Mouse (Mus musculus): ENCODE results near the gene A630023A22Rik.

Gene A630023A22Rik

DNA sequence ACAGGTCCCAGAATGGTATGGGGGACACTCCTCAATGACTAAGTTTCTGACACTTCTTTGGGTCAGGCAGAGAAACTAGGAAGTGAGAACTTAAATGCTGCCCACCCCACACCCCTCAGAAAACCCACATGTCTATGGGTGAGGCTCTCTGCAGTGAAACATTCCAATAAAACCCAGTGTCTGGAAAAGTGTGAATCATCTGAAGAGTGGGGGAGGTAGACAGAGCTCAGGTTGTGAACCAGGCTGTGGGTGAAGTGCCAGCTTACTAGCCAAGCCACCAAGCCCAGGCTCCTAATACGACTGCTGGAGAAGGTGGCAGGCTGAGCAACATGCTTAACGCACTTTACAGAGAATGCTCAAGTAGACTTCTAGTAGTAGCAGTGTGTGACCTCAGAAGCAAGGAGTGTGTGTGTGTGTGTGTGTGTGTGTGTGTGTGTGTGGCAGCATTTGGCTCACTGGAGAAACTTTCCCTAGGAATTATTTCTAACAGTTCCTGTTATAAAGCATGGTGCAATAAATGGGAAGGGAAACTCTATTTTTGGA is 14.6 kb downstream of the A630023A22Rik start:
- no peak for DNase-seq (ENCODE audit: extremely low read depth, low read depth, low spot score)

DNA sequence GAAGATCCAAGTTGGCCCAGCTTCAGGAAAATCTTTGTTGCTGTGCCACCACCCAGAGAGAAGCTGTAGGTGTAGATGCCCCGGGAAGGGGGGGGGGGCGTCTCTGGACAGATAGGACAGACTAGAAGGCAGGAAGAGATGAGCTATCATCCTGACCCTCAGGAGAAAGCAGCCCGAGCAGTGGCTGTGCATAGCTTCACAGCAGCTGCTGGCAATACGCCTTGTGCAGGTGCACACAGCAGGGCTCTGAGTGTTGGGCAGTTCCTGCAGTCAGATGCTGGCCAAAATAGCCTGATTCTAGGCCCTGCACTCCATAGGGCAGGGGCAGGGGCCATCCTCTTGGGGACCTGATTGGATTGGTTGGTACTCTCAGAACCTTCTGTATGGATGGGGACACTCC is 15.7 kb downstream of the A630023A22Rik start:
- DNase-seq (ENCODE audit: extremely low read depth, low read depth, low spot score), result no peak

DNA sequence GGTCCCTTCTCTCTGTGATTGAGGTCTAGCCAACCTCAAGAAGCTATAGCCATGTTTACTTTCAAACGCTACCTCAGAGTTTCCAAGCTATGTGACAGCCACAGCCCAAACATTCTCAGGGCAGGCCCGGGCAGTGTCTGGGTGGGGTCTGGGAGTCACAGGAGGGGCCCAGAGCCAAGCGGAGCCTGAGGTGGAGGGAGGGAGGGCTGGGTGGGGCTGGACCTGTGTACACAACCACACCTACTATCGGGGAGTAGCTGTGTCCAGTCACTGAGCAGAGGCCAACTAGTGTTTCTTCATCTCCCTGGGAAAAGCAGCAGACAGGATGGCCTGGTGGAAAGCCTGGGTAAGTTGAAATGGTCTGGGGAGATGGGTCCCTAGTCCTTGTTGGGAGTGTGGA is 16.8 kb downstream of the A630023A22Rik start, which contains the start of gene Anxa8:
Gene Anxa8 (plus strand): TSS at position 251 of the 400 bp plus-strand sequence.
- DNase-seq (ENCODE audit: extremely low read depth, low read depth, low spot score), result no peak

DNA sequence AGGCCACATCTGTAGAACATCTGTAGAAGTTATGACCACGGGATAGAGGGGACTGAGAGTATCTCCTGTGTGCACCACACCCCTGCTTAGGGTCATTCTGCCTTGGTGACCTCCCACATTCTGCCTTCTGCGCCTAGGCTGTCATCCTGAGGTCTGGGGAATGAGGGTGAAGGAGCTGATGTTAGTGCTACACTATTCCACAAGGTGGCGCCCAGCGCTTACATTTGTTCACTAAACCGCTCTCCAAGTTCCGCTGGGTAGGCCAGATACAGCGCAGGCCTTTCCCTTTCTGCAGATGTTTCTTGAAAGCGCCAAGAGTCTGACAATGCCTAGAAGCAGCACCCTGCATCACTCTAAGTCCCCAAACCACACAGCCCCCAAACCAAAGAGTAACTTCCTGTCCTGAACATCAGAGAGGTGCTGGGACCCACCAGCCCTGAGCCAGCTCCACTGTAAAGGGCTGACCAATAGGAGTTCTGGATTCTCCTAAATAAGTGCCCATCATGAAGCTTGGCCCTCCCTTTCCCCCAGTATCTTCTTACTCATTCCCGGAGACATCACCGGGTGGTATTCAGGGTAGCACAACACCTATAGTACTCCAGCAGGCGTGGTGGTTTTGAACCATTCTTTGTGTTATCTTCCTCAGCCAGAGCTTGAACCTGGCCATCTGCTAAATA is 22.1 kb downstream of the A630023A22Rik start:
- DNase-seq (ENCODE audit: extremely low read depth, low read depth, low spot score), result no peak

DNA sequence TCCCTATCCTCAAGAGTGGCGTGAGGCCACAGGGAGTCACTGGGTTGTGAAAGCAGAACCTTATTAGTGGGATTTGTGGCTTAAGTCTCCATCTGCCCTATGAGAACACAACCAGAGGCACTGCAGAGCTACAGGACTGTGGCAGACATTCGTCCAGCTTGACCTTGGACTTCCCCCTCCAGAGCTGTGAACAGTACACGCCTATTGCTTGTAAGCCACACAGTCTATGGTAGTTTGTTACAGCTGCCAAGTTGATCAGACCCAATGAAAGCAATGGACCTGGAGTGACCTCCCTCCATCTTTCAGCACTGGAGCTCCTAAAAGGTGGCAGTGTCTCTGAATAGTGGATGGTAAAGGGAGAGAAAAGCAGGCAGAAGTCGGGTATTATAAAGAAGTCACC is 24.3 kb downstream of the A630023A22Rik start:
- no peak for DNase-seq (ENCODE audit: extremely low read depth, low read depth, low spot score)

DNA sequence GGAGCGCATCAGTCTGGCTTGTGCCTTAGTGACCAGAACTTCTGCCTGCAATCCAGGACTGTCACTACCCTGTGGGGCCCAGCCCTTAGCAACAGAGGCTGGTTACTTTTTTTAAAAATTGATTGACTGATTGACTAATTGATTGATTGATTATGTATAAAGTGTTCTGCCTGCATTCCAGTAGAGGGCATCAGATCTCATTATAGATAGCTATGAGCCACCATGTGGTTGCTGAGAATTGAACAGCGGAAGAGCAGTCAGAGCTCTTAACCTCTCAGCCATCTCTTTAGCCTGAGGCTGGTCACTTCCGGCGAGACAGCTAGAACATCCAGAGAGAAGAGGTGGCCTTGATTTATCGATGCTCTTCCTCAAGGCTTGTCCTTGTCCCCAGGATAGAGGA is 25.3 kb downstream of the A630023A22Rik start:
- no peak for DNase-seq (ENCODE audit: extremely low read depth, low read depth, low spot score)

DNA sequence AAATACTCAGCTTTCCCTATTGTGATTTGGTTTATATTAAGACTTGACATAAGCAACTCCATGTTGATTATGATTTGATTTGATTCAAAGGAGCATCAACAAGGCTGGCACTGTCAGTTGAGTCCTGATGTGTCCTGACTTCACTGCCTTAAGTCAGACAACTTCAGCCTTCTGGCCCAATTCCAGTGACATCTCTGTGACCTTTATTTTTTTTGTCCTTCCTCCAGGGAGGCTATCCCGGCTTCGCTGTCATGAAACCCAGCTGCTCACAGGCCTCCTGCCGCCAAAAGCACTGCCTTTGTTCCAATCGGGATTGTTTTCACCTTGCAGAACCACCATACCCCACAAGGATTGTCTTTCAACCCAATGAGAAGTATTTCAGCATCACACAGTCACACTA is 27.2 kb downstream of the A630023A22Rik start:
- DNase-seq (ENCODE audit: extremely low read depth, low read depth, low spot score), result no peak

DNA sequence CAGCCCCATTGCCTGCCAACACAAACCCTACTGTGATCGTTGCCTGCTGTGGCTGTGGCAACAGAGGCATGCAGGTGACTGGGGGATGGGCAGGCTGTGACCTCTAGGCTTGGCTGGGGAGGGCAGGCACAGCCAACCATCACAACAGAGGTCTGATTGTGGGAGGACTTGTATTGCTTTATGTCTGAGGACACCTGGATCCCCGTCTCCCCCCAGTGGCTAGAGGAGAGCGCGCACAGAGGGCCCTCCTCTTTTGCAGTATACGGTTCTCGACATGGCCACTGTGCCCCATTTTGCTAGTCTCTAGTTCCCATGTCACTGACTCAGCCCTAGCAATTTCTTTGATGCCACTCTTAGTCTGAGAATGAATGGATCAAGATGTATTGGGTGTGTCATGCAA is 30.9 kb downstream of the A630023A22Rik start:
- no peak for DNase-seq (ENCODE audit: extremely low read depth, low read depth, low spot score)

DNA sequence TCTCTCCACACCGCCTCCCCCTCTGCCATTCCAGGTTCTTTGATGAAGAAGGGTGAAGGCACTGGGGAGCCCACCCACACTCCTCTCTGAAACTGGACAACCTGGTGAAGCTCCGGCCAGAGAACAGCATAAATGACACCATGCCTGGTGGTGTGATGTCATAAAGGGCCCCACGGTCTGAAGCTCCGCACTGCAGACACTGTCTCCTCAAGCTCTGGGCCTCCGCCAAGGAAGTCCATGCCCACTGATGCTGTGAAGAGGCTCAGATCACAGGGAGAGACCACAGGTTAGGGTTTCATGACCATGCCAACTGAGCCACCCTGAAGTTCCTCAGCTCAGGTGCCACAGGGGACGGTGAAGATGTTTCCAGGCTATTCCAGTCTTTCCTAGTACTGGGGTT is 50.0 kb downstream of the A630023A22Rik start, which contains the start of gene Antxrl:
Gene Antxrl (plus strand): TSS at position 192 of the 400 bp plus-strand sequence.
- DNase-seq (ENCODE audit: extremely low read depth, low read depth, low spot score), result no peak

DNA sequence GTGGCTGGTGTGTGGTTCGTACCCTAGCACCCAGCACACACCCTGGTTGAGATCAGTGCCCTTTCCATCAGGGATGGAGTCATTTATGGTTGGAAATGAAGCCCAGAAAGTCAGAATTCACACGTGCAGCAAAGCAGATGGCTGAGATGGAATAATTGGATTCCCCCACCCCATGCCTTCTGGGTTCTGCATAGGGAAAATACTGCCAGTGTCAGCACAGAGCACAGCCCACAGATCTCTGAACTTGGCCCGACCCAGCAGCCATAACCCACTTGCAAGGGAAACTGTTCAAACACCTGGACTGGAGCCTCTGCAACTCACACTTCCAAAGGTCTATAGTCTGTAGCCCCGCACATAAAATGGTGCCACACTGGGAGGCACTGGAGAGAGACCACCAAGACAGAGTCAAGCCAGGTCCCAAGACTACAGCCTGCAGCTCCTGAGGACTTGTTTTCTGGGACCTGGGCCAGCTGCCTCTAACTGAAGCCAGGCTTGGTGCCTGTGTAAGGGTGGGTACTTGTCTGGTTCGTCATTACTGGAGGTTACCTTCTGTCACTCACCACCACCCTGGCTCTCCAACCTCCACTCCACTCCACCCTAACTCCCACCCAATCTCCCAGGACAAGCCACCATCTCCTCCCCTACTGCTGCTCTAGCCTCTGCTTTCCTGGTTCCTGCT is 52.3 kb downstream of the A630023A22Rik start:
- no peak for DNase-seq (ENCODE audit: extremely low read depth, low read depth, low spot score)

DNA sequence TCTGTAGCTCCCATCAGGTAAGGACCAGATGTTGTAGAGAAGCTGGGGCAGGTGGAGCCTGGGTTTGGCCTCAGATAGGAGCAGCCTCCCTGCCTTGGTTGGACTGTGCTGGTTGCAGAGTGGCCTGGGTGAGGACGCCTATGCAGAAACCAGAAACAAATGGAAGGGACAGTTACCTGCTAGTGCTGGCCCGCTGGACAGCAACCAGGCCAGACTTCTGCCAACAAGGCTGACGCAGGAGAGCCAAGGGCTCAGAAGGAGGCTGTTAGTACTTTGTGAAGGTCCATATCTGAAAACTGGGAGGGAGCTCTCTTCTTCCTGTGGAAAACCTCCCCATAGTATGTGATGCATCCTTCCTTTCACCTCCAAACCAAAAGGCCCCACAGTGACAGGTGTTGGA is 59.2 kb downstream of the A630023A22Rik start:
- DNase-seq (ENCODE audit: extremely low read depth, low read depth, low spot score), result no peak

DNA sequence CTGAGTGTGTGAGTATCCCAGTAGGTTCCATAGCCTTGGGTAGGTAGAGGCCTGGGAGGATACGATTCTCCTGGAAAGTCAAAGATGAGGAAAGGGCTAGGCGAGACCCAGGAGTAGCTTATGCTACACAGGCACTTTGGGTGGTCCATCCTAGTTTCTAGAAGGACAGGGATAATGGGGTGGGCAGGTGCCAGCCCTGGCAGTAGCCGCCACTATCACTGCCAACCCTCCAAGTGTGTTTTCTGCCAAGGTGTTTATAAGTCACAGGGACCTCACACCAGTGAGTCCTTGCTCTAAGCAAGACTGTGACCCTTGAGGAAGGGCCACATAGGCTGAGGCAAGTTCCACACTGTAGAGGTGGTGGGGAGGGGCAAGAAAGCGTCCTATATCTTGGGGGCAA is 61.3 kb downstream of the A630023A22Rik start:
- no peak for DNase-seq (ENCODE audit: extremely low read depth, low read depth, low spot score)

DNA sequence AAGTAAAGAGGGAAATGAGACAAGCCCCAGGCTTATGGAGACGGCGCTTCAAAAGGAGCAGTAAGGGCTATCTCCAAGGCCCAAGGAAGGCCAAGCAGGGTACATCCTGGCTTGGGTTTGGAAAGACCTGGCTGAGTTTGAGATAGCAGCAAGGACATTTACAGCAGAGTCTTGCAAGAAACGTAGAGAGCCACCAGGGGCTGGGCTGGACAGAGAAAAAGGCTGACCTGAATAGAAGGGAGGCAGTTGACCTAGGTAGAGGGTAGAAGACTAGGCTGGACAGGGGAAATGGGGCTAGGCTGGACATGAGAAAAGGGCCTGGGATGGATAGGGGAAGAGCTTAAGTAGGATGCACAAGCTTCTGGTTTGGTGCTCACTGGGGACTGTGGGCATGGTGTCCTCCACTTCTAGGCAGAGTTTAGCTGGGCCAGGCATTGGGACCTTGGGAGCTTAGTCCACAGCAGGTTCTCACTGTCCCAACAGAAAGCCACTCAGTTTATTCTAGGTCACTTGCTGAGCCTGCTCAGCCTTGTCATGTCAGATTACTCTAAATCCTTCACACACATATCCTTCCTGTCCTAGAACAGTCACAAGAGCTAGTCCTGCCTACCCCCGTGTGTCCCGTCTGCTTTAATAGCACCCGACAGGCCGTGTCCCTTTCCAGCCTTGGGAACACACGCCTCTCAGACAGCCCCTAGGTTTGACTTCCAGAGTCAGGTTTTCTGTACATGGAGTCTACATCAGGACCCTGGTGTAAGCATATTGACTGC is 68.5 kb downstream of the A630023A22Rik start:
- no peak for DNase-seq (ENCODE audit: extremely low read depth, low read depth, low spot score)

DNA sequence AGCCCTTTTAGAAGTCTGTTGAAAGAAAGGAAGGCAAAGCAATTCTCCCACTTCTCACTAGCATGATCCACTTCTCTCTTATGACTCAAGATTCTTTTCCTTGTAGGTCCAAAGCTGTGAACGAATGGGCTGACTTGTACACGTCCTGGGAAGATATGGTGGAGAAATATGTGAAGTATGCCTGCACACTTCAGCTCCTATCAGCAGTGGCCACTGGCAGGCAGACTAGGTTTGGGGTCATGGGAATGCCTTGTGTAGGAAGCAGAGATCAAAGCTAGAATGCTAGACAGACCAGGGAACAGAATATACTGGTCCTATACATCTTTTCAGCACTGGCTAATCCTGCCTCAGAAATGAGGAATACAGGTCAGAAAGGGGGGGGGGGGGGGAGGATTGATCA is 75.8 kb downstream of the A630023A22Rik start:
- DNase-seq (ENCODE audit: extremely low read depth, low read depth, low spot score), result no peak

DNA sequence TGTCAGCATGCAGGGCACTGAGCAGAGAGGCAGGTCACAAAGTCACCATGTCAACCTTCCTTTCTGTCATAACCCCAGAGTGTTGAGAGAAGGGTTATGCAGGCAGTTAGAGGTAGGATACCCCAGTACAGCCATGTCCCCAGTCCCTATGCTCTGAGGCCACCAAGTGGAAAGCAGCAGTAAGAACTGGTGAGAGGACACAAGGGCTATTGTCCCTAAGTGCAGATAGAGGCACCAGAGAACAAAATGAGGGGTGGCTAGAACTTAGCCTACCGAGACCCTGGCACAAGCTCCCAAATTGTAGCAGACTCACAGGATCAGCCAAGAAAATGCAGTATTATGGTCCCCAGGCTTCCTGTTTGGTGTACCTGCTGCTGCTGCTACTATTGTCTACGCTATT is 85.6 kb downstream of the A630023A22Rik start:
- DNase-seq (ENCODE audit: extremely low read depth, low read depth, low spot score), result no peak

DNA sequence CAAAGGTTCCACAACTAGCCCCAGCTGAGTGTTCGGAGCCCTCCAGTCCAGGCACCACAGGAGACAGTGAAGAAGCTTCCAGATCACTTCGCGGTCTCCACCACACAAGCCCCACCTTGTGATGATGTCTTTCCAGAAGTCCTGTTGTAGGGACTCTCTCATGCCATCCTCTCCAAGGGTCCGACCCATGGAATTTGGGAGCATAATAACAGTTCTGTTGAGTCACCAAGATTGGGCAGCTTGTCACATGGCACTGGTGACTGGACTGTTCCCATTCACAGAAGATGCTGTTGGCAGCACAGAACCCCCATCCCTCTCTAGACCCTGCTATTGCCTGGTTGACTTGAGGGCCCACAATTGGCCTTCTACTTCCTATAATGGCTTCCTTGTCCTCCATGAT is 86.2 kb downstream of the A630023A22Rik start, which contains the start of gene Gm5460:
Gene Gm5460 (plus strand): TSS at position 378 of the 400 bp plus-strand sequence.
- no peak for DNase-seq (ENCODE audit: extremely low read depth, low read depth, low spot score)

DNA sequence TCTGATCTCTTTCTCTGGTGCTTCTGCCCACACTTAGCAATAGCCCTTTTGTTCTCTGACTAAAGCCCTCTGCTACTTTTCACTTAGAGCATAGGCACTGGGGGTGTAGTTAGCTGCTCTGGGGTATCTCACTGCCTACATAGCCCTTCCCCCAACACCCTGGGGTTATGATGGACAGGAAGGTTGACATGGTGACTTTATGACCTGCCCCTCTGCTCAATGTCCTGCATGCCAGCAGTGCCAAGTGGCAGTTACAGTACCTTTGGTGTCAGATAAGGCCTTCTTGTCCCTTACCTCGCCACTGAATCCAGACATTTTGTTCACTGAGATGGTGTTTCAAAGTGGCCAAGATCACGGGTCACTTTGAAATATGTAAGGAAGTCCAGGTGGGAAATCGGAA is 87.5 kb downstream of the A630023A22Rik start, which contains the start of gene Gm30083:
Gene Gm30083 (minus strand): TSS at position 120 of the 400 bp plus-strand sequence.
- no peak for DNase-seq (ENCODE audit: extremely low read depth, low read depth, low spot score)

DNA sequence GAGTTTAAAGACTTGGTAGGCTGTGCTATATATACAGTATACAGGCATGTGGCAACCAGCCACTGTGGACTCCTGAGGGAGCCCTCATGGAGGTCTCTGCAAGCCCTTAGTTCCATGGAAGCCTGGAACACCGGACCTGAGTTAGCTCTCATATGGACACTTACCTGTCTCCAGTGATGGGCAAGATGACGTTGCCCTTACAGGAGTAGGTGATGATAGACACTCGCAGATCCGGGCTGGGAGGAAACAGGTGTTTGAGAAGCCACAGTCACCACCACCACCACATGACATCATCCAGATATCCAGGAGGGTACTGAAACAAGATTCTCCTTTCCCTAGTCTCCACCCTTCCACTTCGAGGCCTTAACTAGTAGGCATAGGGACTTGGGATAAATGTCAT is 100.2 kb downstream of the A630023A22Rik start:
- DNase-seq (ENCODE audit: extremely low read depth, low read depth, low spot score), result no peak

DNA sequence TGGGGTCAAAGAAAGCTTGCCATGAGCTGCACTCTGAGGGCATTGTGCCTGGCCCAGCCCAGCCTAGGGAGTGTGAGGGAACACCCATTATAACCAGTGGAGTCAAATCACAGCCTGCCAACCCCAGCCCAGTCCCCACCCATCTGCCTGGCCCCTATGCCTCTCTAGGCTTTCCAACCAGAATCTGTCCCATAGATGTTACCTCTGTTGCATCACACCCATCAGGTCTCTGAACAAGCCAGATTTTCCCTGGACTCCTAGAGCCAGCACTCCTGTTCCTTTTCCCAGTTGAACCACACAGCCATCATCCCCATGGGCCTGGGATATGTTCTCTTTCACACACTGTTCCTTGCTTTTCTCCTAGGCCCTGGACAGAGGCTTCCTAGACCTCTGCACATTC is 101.1 kb downstream of the A630023A22Rik start:
- no peak for DNase-seq (ENCODE audit: extremely low read depth, low read depth, low spot score)

Measured in fat pad, adult 2 months (tissue).